Mouse (Mus musculus) left cerebral cortex, postnatal 4 days (tissue): ENCODE measurements around the gene Twist1. TPM values are rescaled to one million over a fixed set of nuclear protein-coding genes. Genes with fewer than 3 reads are reported as not detected.
A peak's percentile ranks its signal among the peaks of the same experiment; 100 is the strongest.

Experiments used
- DNase-seq: peaks from one replicate; pipeline ENCODE4 v3.0.0-alpha.2; 2022
- intact Hi-C: fragments of 180-260 bp; cut with DNase I; formaldehyde crosslinking; loops from one replicate; pipeline ENCODE4 v1.15.1; 2025
- total RNA-seq, 2 experiments: library from RNA; stranded (reverse); gene quantifications; 2 replicates each; pipeline ENCODE4 v1.2.3; 2021

Gene Twist1
- 1 to 10 TPM; 1.0 to 1.6 TPM for total RNA-seq

DNA sequence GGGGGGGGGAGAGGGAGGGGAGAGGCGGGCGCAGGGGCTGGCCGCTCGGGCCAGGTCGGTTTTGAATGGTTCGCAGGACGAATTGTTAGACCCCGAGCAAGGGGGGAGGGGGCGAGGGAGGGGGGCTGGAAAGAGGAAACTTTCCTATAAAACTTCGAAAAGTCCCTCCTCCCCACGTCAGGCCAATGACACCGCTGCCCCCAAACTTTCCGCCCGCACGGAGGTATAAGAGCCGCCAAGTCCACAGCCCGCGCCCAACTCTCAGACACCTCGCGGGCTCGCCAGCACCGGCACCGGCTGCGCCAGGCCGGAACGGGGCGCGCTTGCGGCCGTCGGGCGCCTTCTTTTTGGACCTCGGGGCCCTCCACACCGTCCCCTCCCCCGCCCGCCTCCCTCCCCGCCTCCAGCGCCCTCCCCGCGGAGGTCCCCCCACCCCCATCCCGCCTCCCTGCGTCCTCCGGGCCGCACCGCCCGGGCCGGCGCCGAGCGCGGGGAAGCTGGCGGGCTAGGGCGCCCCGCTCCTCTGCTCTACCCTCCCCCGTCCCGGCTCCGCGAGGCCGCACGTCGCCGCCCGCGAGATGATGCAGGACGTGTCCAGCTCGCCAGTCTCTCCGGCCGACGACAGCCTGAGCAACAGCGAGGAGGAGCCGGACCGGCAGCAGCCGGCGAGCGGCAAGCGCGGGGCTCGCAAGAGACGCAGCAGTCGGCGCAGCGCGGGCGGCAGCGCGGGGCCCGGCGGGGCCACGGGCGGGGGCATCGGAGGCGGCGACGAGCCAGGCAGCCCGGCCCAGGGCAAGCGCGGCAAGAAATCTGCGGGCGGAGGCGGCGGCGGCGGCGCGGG, at the start of gene Twist1:
Gene Twist1, plus strand, starts transcription at position 272 of the 841 bp plus-strand sequence.
- peak; percentile 32 for DNase-seq
- intact Hi-C loops, result loop anchor here (5.0 to 10.0 kb wide), 2 partner anchors 353 to 475 kb away; no protein-coding TSS in a partner anchor

DNA sequence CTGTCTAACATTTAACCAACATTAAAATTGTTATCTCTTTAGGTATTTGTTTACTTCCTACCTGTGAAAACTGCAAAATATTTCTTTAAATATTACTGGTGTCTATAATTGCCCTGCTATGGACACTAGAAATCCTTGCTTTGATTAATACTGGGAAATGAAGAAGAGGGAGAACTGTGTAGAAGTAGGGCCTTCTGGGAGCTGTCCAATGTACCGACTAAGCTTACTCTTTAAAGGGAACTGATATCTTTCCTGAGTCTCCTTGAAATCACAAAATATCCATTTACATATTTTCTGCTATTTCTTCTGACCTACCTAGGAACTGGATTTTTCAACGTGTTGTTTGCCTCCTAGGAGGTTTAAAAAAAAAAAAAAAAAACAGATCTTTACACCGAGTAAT, 30.7 kb upstream of the Twist1 start:
- no peak for DNase-seq
- intact Hi-C loops, result no loop called here

DNA sequence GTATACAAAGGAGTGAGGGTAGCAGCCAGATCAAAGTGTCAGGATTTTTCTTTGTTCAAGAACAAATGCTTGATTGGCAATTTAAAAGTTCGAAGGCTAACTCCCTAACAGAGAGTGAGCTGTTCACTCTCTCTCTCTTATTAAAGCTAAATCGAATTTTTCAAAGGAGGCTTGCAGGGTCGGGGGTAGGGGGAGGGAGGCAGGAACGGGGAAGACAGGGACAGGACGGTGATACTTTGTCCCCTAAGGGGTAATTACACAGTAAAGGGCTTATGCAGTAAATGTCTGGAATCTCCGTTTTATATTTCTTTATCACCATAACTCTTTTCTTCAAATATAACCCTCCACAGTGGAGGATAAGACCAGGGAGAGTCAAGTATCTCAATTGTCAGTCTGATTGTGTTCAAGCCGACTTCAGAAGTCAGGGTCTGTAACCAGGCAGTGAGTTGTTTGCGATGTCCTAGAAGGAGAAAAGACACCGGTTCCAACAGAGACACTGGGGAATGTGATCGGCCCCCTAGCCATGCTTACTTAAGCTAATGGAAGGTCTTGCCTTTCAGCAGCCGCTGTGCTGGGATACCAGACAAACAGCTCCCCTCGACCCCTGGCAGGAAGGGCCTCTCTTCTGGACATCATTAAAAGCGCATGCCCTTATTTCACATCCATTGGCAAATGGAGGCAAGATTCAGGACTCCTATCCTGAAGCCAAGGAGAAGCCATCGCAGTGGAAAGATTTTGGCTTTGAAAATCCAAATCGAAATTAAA, 30.0 kb upstream of the Twist1 start:
- no peak for DNase-seq
- intact Hi-C loops, result no loop called here

DNA sequence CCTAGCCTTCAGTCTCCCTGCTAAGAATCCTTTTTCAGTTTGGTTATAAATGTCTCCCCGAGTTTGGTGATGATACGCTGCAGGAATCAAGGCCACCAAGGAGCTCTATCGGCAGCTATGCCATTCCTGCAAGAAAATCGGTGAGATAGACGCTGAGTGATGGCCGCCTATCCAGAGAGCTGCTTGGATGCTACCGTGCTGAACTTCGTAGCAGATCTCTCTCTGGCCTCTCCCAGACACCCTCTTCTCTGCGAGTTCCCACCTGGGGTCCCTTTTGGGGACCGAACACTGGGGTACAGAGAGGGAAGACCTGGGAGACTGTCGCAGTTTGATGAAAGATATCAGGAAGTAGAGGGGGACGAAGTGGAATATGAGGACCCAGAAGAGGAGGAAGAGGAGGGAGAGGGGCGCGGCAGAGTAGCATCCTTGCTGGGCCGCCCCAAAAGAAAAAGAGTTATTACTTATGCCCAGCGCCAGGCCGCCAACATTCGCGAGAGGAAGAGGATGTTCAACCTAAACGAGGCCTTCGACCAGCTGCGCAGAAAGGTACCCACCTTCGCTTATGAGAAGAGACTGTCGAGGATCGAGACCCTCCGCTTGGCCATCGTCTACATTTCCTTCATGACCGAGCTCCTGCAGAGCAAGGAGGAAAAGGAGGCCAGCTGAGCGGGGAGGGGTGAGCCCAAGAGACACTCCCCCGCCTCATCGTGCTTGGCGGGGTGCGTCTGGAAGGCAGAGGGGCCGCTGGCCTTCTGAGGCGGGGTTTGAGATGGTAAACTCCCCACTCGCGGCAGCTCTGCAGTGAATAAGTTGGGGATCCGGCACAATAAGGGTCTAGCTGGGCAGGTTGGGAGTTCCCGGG, 28.9 kb upstream of the Twist1 start, which contains the start of gene Ferd3l:
Gene Ferd3l, plus strand, starts transcription at position 95 of the 862 bp plus-strand sequence.
- intact Hi-C loops, result no loop called here
- DNase-seq, result no peak

DNA sequence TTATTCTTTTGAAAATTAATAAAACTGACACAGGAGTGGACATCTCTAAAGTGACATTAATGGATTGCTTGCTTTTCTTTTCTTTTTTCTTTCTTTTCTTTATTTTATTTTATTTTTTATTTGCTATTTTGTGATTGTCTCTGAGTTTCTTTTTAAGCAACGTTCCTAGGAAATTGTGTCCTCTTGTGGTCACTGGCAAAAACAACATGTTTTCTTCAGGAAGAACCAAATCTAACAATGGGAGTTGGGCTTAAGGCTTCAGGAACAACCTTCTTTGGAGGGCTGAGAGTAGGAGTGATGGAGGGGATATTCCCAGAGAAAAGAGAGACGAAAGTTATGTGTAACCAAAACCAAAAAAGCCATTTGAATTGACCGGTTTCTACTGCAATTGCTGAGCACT, 4.6 kb upstream of the Twist1 start:
- intact Hi-C loops, result loop anchor here (5.0 to 10.0 kb wide), 2 partner anchors 348 to 694 kb away; no protein-coding TSS in a partner anchor
- DNase-seq, result no peak

DNA sequence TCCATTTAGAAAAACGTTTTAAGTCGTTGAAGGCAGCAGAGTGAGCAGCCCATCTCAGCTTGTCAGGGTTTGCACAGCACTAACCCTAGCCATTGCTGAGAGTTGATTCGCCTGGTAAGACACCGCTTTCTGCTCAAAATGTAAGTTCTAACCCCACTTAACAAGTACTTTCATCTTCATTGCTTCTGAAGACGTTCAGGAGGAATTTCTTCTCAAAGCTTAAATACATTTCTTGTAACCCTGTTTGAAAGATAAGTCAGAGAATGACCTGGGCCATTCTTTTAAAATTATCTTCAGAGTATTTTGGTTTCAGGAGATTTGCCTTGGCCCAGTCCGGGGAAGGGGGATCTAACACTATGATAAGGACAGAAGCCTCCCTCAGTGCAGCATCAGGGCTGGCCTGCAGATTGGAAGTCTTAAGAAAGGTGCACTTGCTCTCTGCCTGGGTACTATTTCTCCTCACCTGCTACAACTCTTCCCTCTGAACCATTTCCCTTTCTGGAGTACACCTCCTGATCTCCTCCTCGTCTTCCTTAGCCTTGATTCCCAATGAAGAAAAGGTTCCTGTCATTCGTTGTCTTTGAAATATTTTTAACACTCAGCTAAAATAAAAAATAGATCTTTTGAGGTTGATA, 2.4 kb upstream of the Twist1 start:
- no peak for DNase-seq
- intact Hi-C loops, result loop anchor here (5.0 to 10.0 kb wide), 3 partner anchors 350 to 692 kb away; no protein-coding TSS in a partner anchor

DNA sequence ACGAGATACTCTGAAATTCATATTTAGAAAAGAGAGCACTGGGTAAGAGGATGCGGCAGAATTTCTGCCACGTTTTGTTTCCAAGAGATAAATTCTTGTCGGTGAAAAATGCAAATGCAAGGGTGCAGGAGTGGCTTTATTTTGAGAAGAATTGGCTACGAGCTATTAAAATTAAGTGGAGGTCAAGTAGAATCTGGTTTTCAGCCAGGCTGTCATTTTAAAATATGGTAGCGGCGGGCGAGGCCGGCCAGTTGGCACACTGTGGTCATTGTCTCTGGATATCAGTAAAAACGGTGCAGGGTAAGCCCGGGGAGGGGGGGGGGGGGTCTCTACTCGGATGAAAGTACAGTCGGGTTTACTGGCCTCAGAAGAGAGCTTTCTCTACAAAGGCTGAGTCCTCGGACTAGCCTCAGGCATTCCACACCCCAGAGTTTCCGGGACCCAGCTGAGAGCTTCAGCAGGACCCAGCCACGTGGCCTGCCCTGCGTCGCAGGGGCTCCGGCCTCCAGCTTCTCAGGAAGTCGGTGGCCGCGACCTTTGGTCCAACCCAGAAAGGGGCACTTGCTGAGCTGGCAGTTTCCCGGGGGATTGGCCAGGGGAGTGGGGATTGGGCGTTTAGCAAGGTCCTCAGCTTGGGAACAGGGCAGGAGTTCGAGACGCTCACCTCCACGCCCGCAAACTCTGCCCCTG, 1.7 kb upstream of the Twist1 start:
- intact Hi-C loops, result loop anchor here (5.0 to 10.0 kb wide), 2 partner anchors 351 to 473 kb away; no protein-coding TSS in a partner anchor
- DNase-seq, result peak; percentile 15

DNA sequence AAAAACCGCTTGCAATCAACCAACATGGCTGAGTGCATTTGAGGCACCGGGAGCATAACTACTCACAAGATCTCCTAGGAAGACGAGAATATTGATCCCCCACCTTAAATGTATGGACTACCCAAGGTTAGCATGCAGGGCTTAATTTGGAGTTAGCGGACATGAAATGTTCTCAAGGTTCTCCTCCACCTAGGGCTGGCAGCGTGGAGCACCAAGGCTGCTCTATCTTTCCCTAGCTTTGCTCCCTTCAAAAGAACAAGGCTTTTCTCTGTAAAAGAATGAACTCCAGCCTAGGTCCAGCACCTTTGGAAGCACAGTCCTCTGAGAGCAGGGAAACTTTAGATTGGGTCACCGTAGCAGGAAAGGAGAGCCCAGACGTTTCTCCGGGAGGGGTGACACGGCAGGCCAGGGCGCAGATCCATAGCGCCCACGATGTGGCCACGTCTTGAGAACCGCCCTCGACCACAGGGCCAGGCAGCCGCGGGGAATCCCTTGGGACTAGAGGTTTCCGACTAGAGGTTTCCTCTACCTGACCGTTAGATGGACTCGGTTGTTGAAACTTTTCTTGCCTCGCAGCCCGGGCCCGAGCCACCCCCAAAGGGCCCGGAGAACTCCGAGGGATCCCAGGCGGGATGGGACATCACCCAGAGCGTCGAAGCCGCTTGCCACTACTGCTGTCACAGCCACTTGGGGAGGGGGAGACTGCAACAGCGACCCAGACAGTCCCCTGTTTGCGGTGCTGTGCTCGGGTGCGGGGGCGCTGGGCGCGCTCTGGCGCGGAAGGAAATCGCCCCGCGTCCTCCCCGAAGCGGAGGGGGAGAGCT, 683 bp upstream of the Twist1 start:
- intact Hi-C loops, result loop anchor here (5.0 to 10.0 kb wide), 2 partner anchors 352 to 474 kb away; no protein-coding TSS in a partner anchor
- DNase-seq, result no peak

DNA sequence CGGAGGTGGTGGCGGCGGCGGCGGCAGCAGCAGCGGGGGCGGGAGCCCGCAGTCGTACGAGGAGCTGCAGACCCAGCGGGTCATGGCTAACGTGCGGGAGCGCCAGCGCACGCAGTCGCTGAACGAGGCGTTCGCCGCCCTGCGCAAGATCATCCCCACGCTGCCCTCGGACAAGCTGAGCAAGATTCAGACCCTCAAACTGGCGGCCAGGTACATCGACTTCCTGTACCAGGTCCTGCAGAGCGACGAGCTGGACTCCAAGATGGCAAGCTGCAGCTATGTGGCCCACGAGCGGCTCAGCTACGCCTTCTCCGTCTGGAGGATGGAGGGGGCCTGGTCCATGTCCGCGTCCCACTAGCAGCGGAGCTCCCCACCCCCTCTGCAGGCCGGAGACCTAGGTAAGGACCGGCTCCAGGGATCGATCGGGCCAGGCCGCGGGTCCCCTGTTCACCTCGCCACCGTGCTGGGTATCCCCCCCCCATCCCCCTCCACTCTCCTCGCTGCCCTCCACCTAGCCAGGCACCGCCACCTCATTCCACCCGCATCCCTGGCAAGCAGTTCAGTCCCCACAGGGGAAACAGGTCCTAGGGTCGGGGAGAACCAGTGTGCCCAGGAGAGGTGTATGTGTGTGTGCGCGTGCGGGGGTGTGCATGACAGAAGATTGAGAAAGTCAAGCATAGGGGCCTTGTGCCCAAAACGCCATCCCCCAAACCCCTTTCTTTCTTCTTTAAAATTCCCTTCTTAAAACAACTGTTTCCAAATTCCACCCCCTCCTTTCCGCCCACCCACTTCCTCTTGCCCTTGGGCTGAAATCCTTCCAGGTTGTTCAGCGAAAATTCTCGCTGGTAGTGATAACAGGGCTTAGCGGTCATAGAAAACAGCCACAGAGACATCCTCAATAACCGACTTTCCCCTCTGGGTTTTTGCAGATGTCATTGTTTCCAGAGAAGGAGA, 1.0 kb downstream of the Twist1 start:
- intact Hi-C loops, result loop anchor here (5.0 to 10.0 kb wide), 2 partner anchors 354 to 476 kb away; no protein-coding TSS in a partner anchor
- DNase-seq, result peak; percentile 18

DNA sequence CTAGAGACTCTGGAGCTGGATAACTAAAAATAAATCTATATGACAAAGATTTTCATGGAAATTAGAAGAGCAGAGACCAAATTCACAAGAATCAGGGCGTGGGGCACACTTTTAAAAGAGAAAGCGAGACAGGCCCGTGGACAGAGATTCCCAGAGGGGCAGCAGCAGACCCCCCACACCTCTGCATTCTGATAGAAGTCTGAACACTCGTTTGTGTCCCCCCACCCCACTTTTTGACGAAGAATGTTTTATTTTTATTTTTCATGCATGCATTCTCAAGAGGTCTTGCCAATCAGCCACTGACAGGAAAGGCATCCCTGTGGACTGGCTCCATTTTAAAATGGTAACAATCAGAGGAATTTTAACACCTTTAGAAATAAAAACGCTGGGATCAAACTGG, 1.7 kb downstream of the Twist1 start:
- intact Hi-C loops, result loop anchor here (5.0 to 10.0 kb wide), 2 partner anchors 354 to 477 kb away; no protein-coding TSS in a partner anchor
- DNase-seq, result no peak

DNA sequence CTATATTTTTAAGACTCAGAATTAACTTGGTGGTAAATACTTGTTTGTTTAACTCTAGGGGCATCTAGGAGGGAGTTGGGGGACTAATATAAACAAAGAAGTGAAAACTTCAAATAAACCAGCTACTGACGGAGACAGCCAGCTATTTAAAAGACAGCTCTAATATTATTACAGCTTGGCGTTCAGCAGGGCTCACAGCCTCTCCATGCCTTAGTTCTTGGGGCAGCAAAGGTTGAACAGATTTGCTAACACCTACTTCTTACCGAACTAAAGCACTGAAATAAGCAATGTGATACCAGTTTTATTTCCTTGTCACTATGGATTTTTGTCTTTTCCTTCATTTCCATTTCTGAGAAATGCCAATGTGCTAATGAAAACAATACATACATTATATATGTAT, 2.4 kb downstream of the Twist1 start:
- intact Hi-C loops, result loop anchor here (5.0 to 10.0 kb wide), 2 partner anchors 355 to 478 kb away; no protein-coding TSS in a partner anchor
- DNase-seq, result no peak

DNA sequence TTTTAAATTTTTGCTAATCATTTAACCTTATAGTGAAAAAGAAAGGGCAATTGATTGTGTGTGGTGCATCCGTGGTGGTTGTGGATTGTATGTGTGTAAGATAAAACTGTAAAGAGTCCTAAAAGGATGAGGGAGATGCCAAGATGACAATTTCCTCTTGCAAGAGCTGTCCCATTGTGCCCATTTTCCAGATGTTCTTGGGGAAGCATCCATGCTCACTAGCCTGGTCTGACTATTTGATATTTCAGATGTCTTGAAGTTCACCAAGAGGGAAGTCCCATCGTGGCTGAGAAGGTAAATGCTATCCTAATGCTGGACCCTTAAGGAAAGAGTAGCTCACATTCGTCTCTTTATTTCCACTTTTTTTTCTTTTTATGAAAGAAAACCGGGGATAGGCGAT, 3.5 kb downstream of the Twist1 start:
- no peak for DNase-seq
- intact Hi-C loops, result no loop called here

DNA sequence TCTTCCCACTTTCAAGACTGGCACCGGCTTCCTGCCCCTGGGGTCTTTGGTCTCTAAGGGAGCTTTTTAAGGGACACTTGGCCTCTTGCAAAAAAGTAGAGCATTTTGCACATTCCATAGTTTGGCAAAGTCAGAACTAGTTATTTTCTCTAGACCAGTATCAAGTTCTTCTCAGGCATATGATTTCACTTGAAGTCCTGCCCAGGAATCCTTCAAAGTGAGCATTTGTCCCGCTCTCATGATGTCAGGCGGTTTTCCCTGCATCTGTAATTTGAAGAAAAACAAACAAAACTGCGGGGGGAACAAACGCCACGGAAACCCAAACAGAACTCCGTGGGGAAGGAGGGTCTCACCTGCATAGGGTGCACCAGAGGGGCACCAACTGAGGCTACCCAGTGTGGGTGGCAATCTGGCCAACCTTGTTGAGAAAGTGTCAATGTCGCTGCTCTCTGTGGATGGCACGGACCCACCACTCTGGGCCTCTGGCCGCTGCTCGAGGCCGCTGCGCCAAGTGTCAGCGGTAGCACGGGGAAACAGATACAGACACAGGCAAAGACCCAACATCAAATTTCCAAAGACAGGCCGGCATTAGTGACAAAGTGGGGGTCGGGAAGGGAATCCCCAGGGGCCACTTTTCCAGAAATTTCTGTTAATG, 4.8 kb downstream of the Twist1 start:
- peak; percentile 54 for DNase-seq
- intact Hi-C loops, result no loop called here

DNA sequence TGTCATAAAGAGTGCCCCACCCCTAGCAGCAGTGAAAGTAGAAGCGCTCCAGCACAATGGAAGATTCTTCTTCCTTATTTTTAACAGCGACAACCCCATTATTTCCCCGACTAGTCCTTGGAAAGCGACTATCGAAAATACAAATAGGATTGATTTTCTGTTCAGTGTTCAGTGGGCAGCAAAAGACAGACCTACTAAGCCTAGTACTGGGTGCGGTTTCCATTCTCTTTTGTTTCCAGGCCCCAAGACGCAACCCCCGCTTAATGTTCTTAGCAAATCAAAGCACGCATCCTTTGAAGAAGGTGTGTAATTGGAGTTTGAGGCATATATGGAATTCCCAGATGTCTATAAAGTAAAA, 5.3 kb downstream of the Twist1 start:
- intact Hi-C loops, result no loop called here
- DNase-seq, result no peak

DNA sequence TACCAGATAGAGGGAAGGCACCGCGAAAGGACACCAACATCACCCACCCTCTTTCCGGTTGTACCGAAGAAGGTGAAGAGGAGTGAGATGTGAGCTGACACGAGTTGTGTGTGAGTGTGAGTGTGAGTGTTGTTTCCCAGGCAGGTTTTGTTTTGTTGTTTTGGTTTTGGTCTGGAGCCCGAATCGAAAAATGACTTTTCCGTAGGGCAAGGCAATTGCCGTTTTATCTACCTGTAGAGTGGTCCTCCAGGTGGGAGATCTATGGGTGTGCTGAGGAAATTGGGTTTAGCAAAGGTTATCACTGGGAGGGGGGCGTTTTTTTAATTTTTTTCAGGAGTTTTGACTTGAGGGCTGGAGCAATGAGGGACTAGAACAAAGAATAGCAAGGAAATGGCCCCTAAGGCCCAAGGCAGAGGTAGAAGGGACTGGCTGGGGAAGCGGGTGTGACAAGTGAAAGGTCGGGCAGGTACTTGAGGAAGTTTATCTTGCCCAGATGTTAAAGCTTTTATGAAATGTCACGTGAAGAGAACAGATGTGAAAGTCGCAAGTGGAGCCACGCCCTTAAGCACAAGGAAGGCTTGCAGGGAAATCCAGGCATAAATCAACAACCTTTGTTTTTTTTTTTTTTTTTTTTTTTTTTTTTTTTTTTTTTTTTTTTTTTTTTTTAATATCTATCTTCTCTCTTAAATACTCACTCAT, 6.3 kb downstream of the Twist1 start:
- intact Hi-C loops, result no loop called here
- DNase-seq, result no peak

DNA sequence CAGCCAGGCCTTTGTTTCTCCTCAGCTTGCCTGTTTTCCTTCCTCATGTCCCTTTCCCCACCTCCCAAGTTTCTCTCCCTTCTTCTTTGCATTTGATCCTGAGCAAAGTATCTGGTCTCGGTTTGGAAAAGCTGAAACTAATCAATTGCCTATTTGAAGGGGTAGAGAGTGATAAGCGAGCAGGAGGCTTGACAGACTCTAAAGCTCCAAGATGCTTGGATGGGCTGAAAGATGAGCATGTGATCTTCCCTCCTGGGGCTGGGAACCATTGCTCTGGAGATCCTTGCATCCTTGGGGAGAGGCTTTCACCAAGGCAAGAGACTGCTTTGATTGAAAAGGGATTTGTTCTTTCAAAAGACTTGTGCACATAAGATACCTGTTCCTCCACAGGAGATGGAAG, 7.0 kb downstream of the Twist1 start:
- no peak for DNase-seq
- intact Hi-C loops, result no loop called here
